Mouse (Mus musculus): Measurements from ENCODE around the gene Mrpl10.

Mrpl10 gene

GRCm38 (mm10) chr11:97041022-97041899 is at the start of gene Mrpl10, which contains the start of gene Lrrc46:
Gene Mrpl10, plus strand, starts transcription at chr11:97041560.
Gene Lrrc46, minus strand, starts transcription at chr11:97041407.
- DNase-seq (ENCODE audit: low read depth, low spot score), result peak; percentile 96

- DNase-seq (ENCODE audit: low read depth, low spot score), result no peak
These were observed 48.5 kb upstream of the Mrpl10 start for GRCm38 (mm10) chr11:96992722-96993311.

GRCm38 (mm10) chr11:96995031-96995430 is 46.3 kb upstream of the Mrpl10 start:
- DNase-seq (ENCODE audit: low read depth, low spot score), result no peak

- DNase-seq (ENCODE audit: low read depth, low spot score), result no peak
These were observed 45.3 kb upstream of the Mrpl10 start for GRCm38 (mm10) chr11:96995836-96996772.

GRCm38 (mm10) chr11:96996773-96997379 is 44.5 kb upstream of the Mrpl10 start:
- DNase-seq (ENCODE audit: low read depth, low spot score), result peak; percentile 64

GRCm38 (mm10) chr11:96997380-96997956 is 43.9 kb upstream of the Mrpl10 start:
- peak; percentile 44 for DNase-seq (ENCODE audit: low read depth, low spot score)

- DNase-seq (ENCODE audit: low read depth, low spot score), result peak; percentile 26
These were observed 38.2 kb upstream of the Mrpl10 start for GRCm38 (mm10) chr11:97003170-97003569.

GRCm38 (mm10) chr11:97007093-97007794 is 34.1 kb upstream of the Mrpl10 start:
- DNase-seq (ENCODE audit: low read depth, low spot score), result no peak

- no peak for DNase-seq (ENCODE audit: low read depth, low spot score)
These were observed 32.1 kb upstream of the Mrpl10 start for GRCm38 (mm10) chr11:97009198-97009790.

GRCm38 (mm10) chr11:97013121-97013670 is 28.2 kb upstream of the Mrpl10 start, which contains the start of gene Sp6:
Gene Sp6, plus strand, starts transcription at chr11:97013394.
- DNase-seq (ENCODE audit: low read depth, low spot score), result no peak

- peak; percentile 46 for DNase-seq (ENCODE audit: low read depth, low spot score)
These were observed 23.4 kb upstream of the Mrpl10 start for GRCm38 (mm10) chr11:97017696-97018582.

GRCm38 (mm10) chr11:97018583-97019344 is 22.6 kb upstream of the Mrpl10 start:
- peak; percentile 79 for DNase-seq (ENCODE audit: low read depth, low spot score)

- no peak for DNase-seq (ENCODE audit: low read depth, low spot score)
These were observed 22.0 kb upstream of the Mrpl10 start for GRCm38 (mm10) chr11:97019345-97019708.

GRCm38 (mm10) chr11:97021121-97021765 is 20.1 kb upstream of the Mrpl10 start:
- peak; percentile 66 for DNase-seq (ENCODE audit: low read depth, low spot score)

- peak; percentile 93 for DNase-seq (ENCODE audit: low read depth, low spot score)
These were observed 19.4 kb upstream of the Mrpl10 start for GRCm38 (mm10) chr11:97021873-97022484.

GRCm38 (mm10) chr11:97024977-97025376 is 16.4 kb upstream of the Mrpl10 start:
- no peak for DNase-seq (ENCODE audit: low read depth, low spot score)

All from R1 (cell line).